Mouse (Mus musculus) CD4-positive naive resting alpha-beta T cell, adult 76 days (primary cell): ENCODE results near the gene Dynlt1c. TPM values are rescaled to one million over a fixed set of nuclear protein-coding genes. Genes with fewer than 3 reads are reported as not detected.

Experiments
- total RNA-seq: library from RNA; stranded (reverse); gene quantifications from one replicate; pipeline ENCODE4 v1.2.4, GENCODE M21; 2023

The Dynlt1c gene
- total RNA-seq = 16.6 TPM

DNA sequence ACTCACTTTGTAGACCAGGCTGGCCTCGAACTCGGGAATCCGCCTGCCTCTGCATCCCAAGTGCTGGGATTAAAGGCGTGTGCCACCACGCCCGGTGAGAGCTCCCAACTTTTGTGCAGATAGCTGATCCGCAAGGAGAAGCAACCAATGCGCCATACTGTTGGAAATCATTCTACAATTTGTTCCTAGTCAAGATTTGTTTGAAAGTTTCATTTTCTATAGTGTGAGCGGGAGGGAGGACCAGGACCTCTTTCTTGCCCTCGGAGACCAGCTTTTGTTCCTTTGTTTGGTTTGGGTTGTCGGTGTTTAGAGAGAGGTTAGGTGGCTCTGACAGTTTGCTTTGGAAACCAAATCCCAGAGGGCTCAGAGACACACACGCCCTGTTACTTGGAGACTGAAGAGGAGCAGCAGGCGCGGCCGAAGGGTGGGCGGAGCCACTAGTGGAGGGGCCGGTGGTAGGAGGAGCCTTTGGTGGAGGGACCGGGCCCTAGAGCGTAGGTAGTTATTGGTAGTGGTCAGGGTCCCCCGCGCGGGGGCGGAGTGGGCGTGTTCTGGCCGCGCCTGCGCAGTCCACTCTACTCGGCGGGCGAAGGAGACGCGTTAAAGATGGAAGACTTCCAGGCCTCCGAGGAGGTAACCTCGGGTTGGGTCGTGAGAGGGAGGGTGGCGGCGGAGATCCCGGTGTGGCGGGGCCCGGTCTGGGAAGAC lies at the start of gene Dynlt1c:
TSS of gene Dynlt1c (plus strand) at position 468 of the 708 bp plus-strand sequence.

DNA sequence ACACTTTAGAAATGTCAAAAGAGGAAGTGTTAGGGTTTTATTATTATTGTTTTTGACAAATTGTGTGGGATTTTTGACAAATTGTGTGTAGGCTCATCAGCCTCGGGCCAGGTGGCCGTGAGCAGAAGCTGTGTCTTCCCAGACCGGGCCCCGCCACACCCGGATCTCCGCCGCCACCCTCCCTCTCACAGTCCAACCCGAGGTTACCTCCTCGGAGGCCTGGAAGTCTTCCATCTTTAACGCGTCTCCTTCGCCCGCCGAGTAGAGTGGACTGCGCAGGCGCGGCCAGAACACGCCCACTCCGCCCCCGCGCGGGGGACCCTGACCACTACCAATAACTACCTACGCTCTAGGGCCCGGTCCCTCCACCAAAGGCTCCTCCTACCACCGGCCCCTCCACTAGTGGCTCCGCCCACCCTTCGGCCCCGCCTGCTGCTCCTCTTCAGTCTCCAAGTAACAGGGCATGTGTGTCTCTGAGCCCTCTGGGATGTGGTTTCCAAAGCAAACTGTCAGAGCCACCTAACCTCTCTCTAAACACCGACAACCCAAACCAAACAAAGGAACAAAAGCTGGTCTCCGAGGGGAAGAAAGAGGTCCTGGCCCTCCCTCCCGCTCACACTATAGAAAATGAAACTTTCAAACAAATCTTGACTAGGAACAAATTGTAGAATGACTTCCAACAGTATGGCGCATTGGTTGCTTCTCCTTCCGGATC lies 54.3 kb downstream of the Dynlt1c start, which contains the start of gene Dynlt1f:
TSS of gene Dynlt1f (minus strand) at position 334 of the 715 bp plus-strand sequence.

DNA sequence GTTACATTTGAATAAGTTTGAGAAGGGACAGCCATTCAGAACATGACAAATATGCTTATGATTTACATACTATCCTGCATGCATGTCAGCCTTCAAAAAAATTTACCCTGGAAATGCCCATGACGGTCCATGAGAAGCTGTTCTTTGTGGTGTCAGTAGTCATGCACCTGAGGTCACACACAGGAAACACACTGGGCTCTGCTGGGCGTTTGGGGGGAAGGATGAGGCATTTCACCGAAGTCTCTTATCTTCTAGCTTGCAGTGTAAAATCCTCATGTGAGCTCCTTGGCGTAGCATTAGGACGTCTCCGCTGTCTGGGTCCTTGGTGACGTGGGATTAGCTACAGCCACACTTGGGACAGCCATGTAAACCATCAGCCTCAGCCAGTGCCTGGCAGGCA lies 57.3 kb downstream of the Dynlt1c start, which contains the start of gene Sytl3:
TSS of gene Sytl3 (plus strand) at position 293 of the 400 bp plus-strand sequence.

Other genes with a start within 250 kb of the Dynlt1c start
- gene Dynlt1b, start 171.6 kb upstream of the Dynlt1c start, total RNA-seq = 42.1 TPM
- 51.3 TPM for gene Dynlt1f, start 54.2 kb downstream of the Dynlt1c start, total RNA-seq
- 33.0 TPM for gene Sytl3, start 57.4 kb downstream of the Dynlt1c start, total RNA-seq
- gene Ezr, start 181.1 kb downstream of the Dynlt1c start, total RNA-seq = 403 TPM